In genomic region chr3:133672742-133673447, GRCm38 (mm10) we compare ENCODE assay signal across 8 mouse cellular contexts.
DNase-seq lines count a peak whose midpoint lies in the region; ATAC-seq and TF ChIP-seq lines count a peak whose summit lies in the region.

No protein-coding gene starts in this region.

- POLR2A ChIA-PET in Patski (lab: Charles Lee), result interaction anchor here (0.6 kb wide), 1 partner anchor 291 kb away, joined by 3 read pairs; no protein-coding TSS in a partner anchor

- no peak overlapping the region for H3K27ac ChIP-seq in kidney, postnatal 0 days

- in situ Hi-C loops in Patski (cut with MboI; ENCODE audit: low pct_unique_long_range_greater_than_20kb), result no loop called here

- no peaks in the 10 kb centered on the region for H3K27me3 ChIP-seq in kidney, postnatal 0 days (ENCODE audit: insufficient read depth, low read length)
- H3K27me3 ChIP-seq in Patski, result no peaks in the 10 kb centered on the region

- H3K36me3 ChIP-seq in kidney, postnatal 0 days (ENCODE audit: insufficient read depth, low read length), result no peaks in the 10 kb centered on the region

- H3K9me3 ChIP-seq in kidney, postnatal 0 days (replicated peaks; ENCODE audit: low read length), result no peaks in the 10 kb centered on the region

- CTCF ChIA-PET in Patski (lab: Charles Lee), result interaction anchor here (0.9 to 1.6 kb wide), 2 partner anchors 8 to 15 kb away, joined by 3 to 4 read pairs; no protein-coding TSS in a partner anchor

- no peak for DNase-seq in kidney, postnatal 0 days (ENCODE audit: low spot score)
- DNase-seq in kidney, postnatal 14 days, result no peak
- peak; percentile 48 for DNase-seq in Patski (ENCODE audit: low read depth, low spot score)
- DNase-seq in frontal cortex, postnatal 14 days (ENCODE audit: low spot score in 2 of 2), result peak; percentile 9 to 36
- peak; percentile 43 to 62 for DNase-seq in layer of hippocampus, adult 18-20 months (ENCODE audit: low spot score in 2 of 2)
- DNase-seq in skeletal muscle tissue, adult 2 months (ENCODE audit: low read depth, low spot score), result peak; percentile 87
- DNase-seq in thymus, adult 18-20 months, result no peak
- no peak for DNase-seq in lung, postnatal 14 days

- WGBS in kidney, postnatal 0 days, result 88% methylated on average over 10 of the region's 10 CpGs

- 0 out of 2 replicates have a peak, but pooled peaks have one; percentile 33 for TF ChIP-seq CTCF in kidney, postnatal 0 days (IDR thresholded peaks at IDR 0.05; ENCODE audit: low read depth)
- TF ChIP-seq CTCF in Patski (IDR thresholded peaks at IDR 0.05), result peak; percentile 24

- no peak overlapping the region for H3K4me2 ChIP-seq in kidney, postnatal 0 days (ENCODE audit: low read length)

- H3K9ac ChIP-seq in kidney, postnatal 0 days (ENCODE audit: low read depth, low read length), result no peak overlapping the region

- ATAC-seq in kidney, postnatal 0 days (replicated peaks; ENCODE audit: low FRiP score, low read depth), result no peak
- ATAC-seq in Patski, result peak; percentile 86

- no peaks in the 10 kb centered on the region for H3K4me1 ChIP-seq in kidney, postnatal 0 days (replicated peaks; ENCODE audit: insufficient read depth, low read length)

- H3K4me3 ChIP-seq in kidney, postnatal 0 days (replicated peaks; ENCODE audit: low read depth, low read length), result no peak overlapping the region

Comparison
In these comparisons a context has a peak if more than half of its experiments do, and no peak if none do; other contexts are left out.
1. DNase-seq: peak in Patski (single experiment), frontal cortex, postnatal 14 days (2 of 2), layer of hippocampus, adult 18-20 months (2 of 2) and skeletal muscle tissue, adult 2 months (single experiment); none in kidney, postnatal 0 days (single experiment), kidney, postnatal 14 days (single experiment), thymus, adult 18-20 months (0 of 2) and lung, postnatal 14 days (single experiment).